Mouse (Mus musculus) heart, adult 18-20 months (tissue): ENCODE data around the gene Gm2431. TPM values are rescaled to one million over a fixed set of nuclear protein-coding genes. Genes with fewer than 3 reads are reported as not detected.
"Not testable (repeated sequence)": the region's sequence is repeated elsewhere in the genome, so short reads cannot be mapped to it uniquely, and the experiment has no call there.

Source experiments
- DNase-seq, 2 experiments: peaks; one replicate each; pipeline ENCODE4 v3.0.0; 2021 to 2022; ENCODE audit warnings: mixed read lengths in 1 of 2
- long read RNA-seq, 2 experiments: library from polyadenylated mRNA; stranded (forward); transcript quantifications; one replicate each; pipeline ENCODE4 v2.0.0; 2021
- total RNA-seq, 2 experiments: library from RNA; stranded (reverse); gene quantifications; 2 replicates each; pipeline ENCODE4 v1.2.3; 2021

Gm2431 gene
- total RNA-seq = not detected
- long read RNA-seq, experiment 1 = 0 reads
- long read RNA-seq, experiment 2 = 0 reads

- not testable (repeated sequence) for DNase-seq
Measured at GRCm38 (mm10) chr7:142258254-142258653, at the start of gene Gm2431. Gene Gm2431 (minus strand): TSS chr7:142258354.

DNA sequence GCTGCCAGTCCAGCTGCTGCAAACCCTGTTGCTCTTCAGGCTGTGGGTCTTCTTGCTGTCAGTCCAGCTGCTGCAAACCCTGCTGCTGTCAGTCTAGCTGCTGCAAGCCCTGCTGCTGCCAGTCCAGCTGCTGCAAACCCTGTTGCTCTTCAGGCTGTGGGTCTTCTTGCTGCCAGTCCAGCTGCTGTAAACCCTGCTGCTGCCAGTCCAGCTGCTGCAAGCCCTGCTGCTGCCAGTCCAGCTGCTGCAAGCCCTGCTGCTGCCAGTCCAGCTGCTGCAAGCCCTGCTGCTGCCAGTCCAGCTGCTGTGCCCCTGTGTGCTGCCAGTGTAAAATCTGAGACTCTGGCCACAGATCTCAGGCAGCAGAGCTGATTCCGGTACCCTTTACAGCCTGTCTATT, 45.8 kb upstream of the Gm2431 start:
- not testable (repeated sequence) for DNase-seq

DNA sequence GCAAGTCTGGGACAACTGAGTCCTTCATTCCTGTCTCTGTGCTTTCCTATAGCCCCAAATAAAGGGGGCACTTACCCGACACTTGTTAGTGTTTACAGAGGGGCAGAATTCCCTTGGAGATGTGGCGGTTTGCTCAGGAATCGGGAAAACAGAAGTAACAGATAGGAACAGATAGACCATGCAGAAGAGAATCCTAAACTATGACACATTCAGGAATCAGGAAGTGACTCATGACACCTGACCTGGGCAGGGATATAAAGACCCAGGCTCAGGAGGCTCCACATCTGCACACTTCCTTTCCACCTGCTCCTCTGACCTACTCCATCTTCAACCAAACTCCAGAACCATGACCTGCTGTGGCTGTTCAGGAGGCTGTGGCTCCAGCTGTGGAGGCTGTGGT, 45.1 kb upstream of the Gm2431 start, which contains the start of gene Krtap5-4:
Krtap5-4 (plus strand) TSS at position 301 of the 400 bp plus-strand sequence.
- DNase-seq = no peak

DNA sequence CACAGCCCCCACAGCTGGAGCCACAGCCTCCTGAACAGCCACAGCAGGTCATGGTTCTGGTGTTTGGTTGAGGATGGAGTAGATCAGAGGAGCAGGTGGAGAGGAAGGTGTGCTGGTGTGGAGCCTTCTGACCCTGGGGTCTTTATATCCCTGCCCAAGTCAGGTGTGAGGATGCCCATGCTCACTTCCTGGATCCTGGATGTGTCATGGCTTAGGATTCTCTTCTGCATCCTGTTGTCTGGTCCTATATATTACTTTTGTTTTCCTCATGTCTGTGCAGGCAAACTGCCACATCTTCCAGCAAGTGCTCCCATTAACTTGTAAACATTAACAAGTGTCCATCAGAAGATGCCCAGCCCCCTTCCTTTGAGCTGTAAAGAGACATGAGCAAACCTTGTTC, 38.9 kb upstream of the Gm2431 start, which contains the start of gene Krtap5-1:
Krtap5-1 (minus strand) TSS at position 101 of the 400 bp plus-strand sequence.
- not testable (repeated sequence) for DNase-seq

DNA sequence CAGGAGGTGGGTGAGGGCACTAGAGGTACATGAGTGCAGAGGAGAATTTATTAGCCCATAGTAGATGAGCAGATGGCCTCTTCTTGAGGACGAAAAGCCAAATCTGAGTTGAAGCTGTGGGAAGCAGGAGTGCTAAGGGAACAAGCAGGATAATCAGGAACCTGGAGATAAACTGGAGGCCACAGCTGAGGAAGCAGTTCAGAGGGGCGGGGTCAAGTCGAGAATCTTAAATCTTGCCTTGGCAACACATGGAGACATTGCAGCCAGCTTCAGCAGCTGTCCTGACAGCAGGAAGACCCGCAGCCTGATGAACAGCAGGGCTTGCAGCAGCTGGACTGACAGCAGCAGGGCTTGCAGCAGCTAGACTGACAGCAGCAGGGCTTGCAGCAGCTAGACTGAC, 38.0 kb upstream of the Gm2431 start:
- not testable (repeated sequence) for DNase-seq

DNA sequence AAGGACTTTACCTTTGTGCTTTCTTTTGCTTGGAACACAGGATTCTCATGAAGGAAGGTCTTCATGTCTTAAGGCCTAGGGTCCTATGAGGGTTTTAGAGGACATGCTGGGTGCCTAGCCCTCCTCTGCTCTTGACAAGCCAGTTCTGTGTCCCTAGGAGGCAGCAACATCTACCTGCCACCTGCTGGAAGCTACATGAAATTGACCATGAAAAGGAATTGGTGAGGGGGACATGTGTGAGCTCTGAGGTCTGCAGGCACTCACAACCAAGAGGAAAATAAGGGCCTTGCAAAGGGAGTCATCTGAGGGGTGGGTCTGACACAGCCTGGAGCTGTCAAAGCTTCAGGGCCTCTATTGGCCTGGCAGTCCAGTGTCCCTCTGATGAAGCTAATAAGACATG, 37.3 kb upstream of the Gm2431 start:
- DNase-seq = no peak

GRCm38 (mm10) chr7:142293851-142294250, 35.7 kb upstream of the Gm2431 start:
- peak in 1 of 2 experiments; percentile 38 for DNase-seq

GRCm38 (mm10) chr7:142285910-142286612, 27.9 kb upstream of the Gm2431 start:
- not testable (repeated sequence) for DNase-seq

DNA sequence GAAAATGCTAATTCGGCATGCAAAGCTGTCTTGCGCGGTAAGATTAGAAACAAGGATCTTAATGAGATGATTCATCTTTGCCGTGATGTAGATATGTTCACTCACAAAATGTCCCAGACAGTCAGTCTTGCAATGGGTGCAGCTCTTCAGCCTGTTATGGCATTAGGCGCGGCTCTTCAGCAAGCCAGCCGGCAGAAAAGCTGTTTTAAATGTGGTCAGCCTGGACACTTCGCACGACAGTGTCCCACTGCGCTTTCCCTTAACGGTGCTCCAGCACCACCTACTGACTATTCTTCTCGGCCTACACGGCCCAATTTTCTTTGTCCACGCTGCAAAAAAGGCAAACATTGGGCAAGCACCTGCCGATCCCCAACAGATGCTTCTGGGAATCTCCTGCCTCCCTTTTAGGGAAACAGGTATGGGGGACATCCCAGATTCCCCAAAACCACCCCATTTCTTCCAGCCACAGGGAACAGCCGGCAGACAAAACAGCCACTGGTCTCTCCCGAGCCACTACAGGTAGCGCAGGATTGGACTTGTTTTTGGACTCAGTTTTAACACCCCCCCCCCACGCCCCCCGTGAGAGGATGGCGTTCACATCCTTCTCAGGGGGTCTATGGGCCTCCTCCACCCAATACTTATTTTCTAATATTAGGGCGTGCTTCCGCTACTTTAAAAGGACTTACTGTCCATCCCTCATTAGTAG, 27.1 kb upstream of the Gm2431 start:
- DNase-seq = peak; percentile 35 to 43

GRCm38 (mm10) chr7:142284615-142285080, 26.5 kb upstream of the Gm2431 start:
- DNase-seq = peak; percentile 91 to 97

- peak; percentile 57 to 70 for DNase-seq
Measured at GRCm38 (mm10) chr7:142284023-142284591, 26.0 kb upstream of the Gm2431 start.

GRCm38 (mm10) chr7:142282847-142283246, 24.7 kb upstream of the Gm2431 start:
- DNase-seq = not testable (repeated sequence)

GRCm38 (mm10) chr7:142279291-142279690, 21.1 kb upstream of the Gm2431 start:
- not testable (repeated sequence) for DNase-seq

DNA sequence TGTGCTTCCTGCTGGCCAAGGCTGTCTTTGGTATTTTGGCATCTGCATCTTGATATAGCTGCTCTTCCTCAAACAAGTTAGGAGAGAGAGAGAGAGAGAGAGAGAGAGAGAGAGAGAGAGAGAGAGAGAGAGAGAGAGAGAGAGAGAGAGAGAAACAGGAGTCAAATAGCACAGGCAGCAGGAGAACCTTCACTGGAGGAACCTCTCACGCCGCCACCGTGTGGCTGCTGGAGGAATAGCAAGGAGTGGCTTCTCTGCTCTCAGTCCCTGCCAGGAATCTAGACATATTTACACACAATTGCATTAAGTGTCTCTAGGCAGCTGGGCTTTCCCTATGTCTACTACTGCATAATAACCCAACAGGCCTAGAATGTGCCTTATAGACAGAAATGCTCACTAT, 20.0 kb upstream of the Gm2431 start:
- DNase-seq = peak; percentile 41 to 79

- not testable (repeated sequence) for DNase-seq
Measured at GRCm38 (mm10) chr7:142274263-142274662, 16.1 kb upstream of the Gm2431 start, which contains the start of gene Gm4559. Gene Gm4559 (minus strand): TSS chr7:142274363.

DNA sequence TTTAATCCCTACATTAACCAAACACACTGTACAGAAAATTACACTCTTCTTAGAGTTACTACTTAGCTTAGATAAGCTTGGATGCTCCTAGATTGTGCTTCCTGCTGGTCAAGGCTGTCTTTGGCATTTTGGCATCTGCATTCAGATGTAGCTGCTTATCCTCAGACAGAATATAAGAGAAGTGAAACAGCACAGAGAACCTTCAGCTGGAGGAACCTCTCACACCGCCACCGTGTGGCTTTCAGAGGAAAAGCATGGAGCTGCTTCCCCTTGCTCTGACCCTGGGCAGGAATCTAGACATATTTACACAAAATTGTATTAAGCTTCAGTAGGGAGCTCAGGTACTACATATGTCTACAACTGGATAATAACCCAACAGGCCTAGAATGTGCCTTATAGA, 2.6 kb downstream of the Gm2431 start:
- peak; percentile 11 to 47 for DNase-seq

- DNase-seq = peak; percentile 24 to 48
Measured at GRCm38 (mm10) chr7:142249824-142250223, 8.3 kb downstream of the Gm2431 start.

- no peak for DNase-seq
Measured at GRCm38 (mm10) chr7:142240978-142241377, 17.2 kb downstream of the Gm2431 start, which contains the start of gene Gm40460. Gene Gm40460 (minus strand): TSS chr7:142241078.

DNA sequence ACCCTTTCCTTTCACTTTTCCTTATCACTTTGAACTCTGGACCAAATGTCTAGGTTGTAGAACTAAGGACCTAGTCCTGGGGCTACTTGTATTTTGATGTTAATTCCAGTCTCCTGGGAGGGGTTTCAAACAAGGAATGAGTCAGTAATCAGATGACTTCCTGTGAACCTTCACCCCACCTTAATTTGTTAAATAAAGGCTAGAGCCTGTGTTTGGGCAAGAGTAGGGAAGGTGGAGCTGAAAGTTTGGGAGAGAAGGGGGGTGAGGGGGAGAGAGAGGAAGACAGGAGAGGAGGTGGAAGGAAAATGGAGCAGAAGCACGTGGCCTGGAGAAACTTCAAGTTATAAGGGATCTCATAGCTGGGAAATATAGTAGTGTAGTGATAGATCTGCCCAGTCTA, 26.6 kb downstream of the Gm2431 start:
- no peak for DNase-seq

- peak in 1 of 2 experiments; percentile 4 for DNase-seq
Measured at GRCm38 (mm10) chr7:142229871-142230270, 28.3 kb downstream of the Gm2431 start, which contains the start of gene Krtap5-5. Gene Krtap5-5 (minus strand): TSS chr7:142229971.

- no peak for DNase-seq
Measured at GRCm38 (mm10) chr7:142224518-142224917, 33.6 kb downstream of the Gm2431 start.

- DNase-seq = not testable (repeated sequence)
Measured at GRCm38 (mm10) chr7:142212136-142212535, 46.0 kb downstream of the Gm2431 start.
